8 mouse cellular contexts compared by ENCODE assay signal in the genomic region with DNA sequence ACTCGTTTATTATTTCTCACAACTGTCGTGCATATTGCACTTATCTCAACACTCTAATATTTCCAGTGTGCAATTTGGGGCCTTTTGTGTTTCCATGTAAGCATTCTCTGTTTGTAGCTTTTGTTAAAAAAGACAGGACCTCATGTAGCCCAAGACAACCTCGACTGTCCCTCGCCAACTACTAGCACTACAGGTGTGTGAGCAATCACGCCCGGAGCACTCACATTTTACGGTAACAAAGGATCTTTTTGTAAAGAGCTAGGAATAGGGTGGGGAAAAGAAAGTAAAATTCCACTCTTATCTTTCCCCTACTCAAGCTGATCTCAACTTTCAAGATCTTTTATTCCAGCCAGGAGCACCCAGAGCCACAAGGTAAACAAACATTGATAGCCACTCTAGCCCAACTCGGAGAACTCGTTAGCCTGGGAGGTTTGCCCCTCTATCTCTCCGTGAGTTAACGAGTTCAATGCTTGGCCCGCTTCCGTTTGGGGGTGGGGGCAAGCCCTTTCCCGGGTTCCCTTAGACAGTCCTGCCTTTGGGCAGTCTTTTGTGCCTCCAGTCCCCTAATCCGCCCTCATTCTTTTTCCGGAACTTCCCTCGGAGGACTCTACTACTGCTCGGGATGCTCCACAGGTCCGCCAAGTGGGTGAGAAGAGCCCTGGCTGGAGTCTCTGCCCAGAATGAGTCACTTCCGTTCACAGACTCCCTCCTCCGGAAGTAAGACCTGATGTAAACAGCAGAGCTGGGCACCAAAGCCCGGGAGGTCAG. TPM values are rescaled to one million over a fixed set of nuclear protein-coding genes. Genes with fewer than 3 reads are reported as not detected.
A peak's percentile ranks its signal among the peaks of the same experiment; 100 is the strongest.
DNase-seq lines count a peak whose midpoint lies in the region; ATAC-seq and TF ChIP-seq lines count a peak whose summit lies in the region.

Gene Gm45208 (plus strand): TSS at position 732 of the 768 bp plus-strand sequence.

- ATAC-seq in activated CD4-positive, CD25-positive, alpha-beta regulatory T cell, adult 4 months, result peak; percentile 83
- ATAC-seq in inflammation-experienced regulatory T-cells, adult 6 months, result peak; percentile 95
- peak; percentile 96 for ATAC-seq in megakaryocyte-erythroid progenitor cell, adult 5-6 weeks (replicated peaks; ENCODE audit: low FRiP score, low TSS enrichment, poor library complexity, severe bottlenecking)

- DNase-seq in gastrocnemius, adult 8-10 months (ENCODE audit: low spot score in 2 of 2), result peak; percentile 58 to 64
- peak; percentile 39 to 56 for DNase-seq in left cerebral cortex, postnatal 14 days (ENCODE audit: low spot score in 2 of 2)
- DNase-seq in right cerebral cortex, postnatal 14 days, result peak; percentile 35
- DNase-seq in urinary bladder, postnatal 25 days (ENCODE audit: low spot score), result peak; percentile 41

- intact Hi-C loops in left cerebral cortex, postnatal 14 days (cut with DNase I), result no loop called here

- TF ChIP-seq POLR2A in cortical plate, adult 2 months (IDR thresholded peaks at IDR 0.05; ENCODE audit: extremely low read depth, insufficient read depth, low read length), result no peak

- no peak for TF ChIP-seq CTCF in cortical plate, adult 2 months (IDR thresholded peaks at IDR 0.05; ENCODE audit: extremely low read depth, insufficient read depth, low read length)

- peak within 1 kb of the TSS; percentile 89 for H3K27ac ChIP-seq in cortical plate, adult 2 months (ENCODE audit: insufficient read depth, low read length)

- H3K4me3 ChIP-seq in cortical plate, adult 2 months (ENCODE audit: insufficient read depth, low read length), result peak within 1 kb of the TSS; percentile 85

- H3K4me1 ChIP-seq in cortical plate, adult 2 months (ENCODE audit: control insufficient read depth, insufficient read depth, low read length), result no peaks in the 10 kb centered on the region

RNA-seq across cellular contexts. Expression of gene Gm45208, which starts in this region (rescaled TPM):
- polyA plus RNA-seq in activated CD4-positive, CD25-positive, alpha-beta regulatory T cell, adult 4 months (2017; shearing (Covaris generic)), result not detected
- 0.46 TPM in 1 of 2 replicates, not detected in the other for polyA plus RNA-seq in cortical plate, adult 2 months (2012; rRNA removed)
- total RNA-seq in gastrocnemius, adult 8-10 months (2022), result under 1 TPM in 1 of 4 experiments, not detected in 3; 0.83 TPM
- polyA plus RNA-seq in inflammation-experienced regulatory T-cells, adult 6 months (2017; shearing (Covaris generic)), result not detected
- total RNA-seq in left cerebral cortex, postnatal 14 days (2021), result not detected
- not detected in 2 replicates for total RNA-seq in megakaryocyte-erythroid progenitor cell, adult 5-6 weeks (2014; fragmentation: Nextera tagmentation)
- not detected in 2 replicates for total RNA-seq in megakaryocyte-erythroid progenitor cell, adult 5-6 weeks (2017)

Comparison
In these comparisons a context has a peak if more than half of its experiments do, and no peak if none do; other contexts are left out.
1. Peak in every context shown above with its lines: DNase-seq, ATAC-seq, H3K4me3 ChIP-seq and H3K27ac ChIP-seq.
2. Peak in ATAC-seq in activated CD4-positive, CD25-positive, alpha-beta regulatory T cell, adult 4 months; RNA of the gene not detected or under 1 TPM.
3. Peak in DNase-seq in gastrocnemius, adult 8-10 months; RNA of the gene not detected or under 1 TPM.
4. Peak in ATAC-seq in inflammation-experienced regulatory T-cells, adult 6 months; RNA of the gene not detected or under 1 TPM.
5. Peak in DNase-seq in left cerebral cortex, postnatal 14 days; RNA of the gene not detected or under 1 TPM.
6. Peak in ATAC-seq in megakaryocyte-erythroid progenitor cell, adult 5-6 weeks; RNA of the gene not detected or under 1 TPM.